ENCODE assay signal across 10 mouse cellular contexts in the genomic region with DNA sequence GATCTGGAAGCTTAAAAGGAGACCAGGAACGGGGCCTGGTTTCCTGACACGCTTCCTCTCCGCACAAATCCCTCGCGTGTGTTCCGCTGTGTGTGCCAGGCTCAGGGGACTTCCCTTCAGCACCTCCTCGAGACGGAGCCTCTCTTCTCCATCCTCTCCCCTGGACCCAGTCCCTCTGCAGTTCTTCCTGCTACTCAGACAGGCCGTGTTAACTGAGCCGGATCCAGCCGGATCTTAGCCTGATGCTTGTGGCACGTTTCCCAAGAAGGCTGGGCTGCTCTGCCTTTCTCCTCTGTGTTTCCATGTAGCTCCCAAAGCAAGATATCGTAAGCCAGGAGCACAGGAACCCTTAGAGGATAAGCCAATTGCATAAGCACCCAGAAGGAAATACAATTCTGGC. TPM values are rescaled to one million over a fixed set of nuclear protein-coding genes. Genes with fewer than 3 reads are reported as not detected.
DNase-seq lines count a peak whose midpoint lies in the region; ATAC-seq lines count a peak whose summit lies in the region.
"Had no signal": no experiment of that assay in that cellular context is flagged by ENCODE, and none has a peak within 500 bp of the region (broad histone marks: within the 10 kb centered on the region; RNA-seq: fewer than 3 reads in every experiment).

No protein-coding gene starts in this region.

- 0 out of 2 replicates have a peak, but pooled peaks cover 2% of the 10 kb centered on the region for H3K27me3 ChIP-seq in kidney, embryonic 15.5 days
- H3K27me3 ChIP-seq in heart, embryonic 12.5 days (replicated peaks) = peaks cover 12% of the 10 kb centered on the region; the same call in 1 of the 2 replicates
- H3K27me3 ChIP-seq: neural tube, embryonic 12.5 days had no signal

- no peak for DNase-seq in kidney, postnatal 36 days
- DNase-seq in urinary bladder, postnatal 14 days (ENCODE audit: low spot score) = peak; percentile 26
- DNase-seq in urinary bladder, postnatal 10 days (ENCODE audit: low spot score) = no peak
- DNase-seq in cerebellum, postnatal 10 days = no peak
- DNase-seq: embryo, embryonic 11 days; kidney, adult 8-10 months had no signal

- no peaks in the 10 kb centered on the region for H3K9me3 ChIP-seq in kidney, embryonic 15.5 days (replicated peaks)
- H3K9me3 ChIP-seq in heart, embryonic 12.5 days (replicated peaks) = no peaks in the 10 kb centered on the region
- H3K9me3 ChIP-seq: neural tube, embryonic 12.5 days had no signal

- no peaks in the 10 kb centered on the region for H3K36me3 ChIP-seq in kidney, embryonic 15.5 days
- H3K36me3 ChIP-seq in heart, embryonic 12.5 days = no peaks in the 10 kb centered on the region
- H3K36me3 ChIP-seq: neural tube, embryonic 12.5 days had no signal

- H3K27ac ChIP-seq in kidney, embryonic 15.5 days = 0 out of 2 replicates have a peak overlapping the region, but pooled peaks have one; percentile 3
- no peak overlapping the region for H3K27ac ChIP-seq in heart, embryonic 12.5 days (ENCODE audit: poor library complexity, severe bottlenecking)
- H3K27ac ChIP-seq: neural tube, embryonic 12.5 days had no signal

- H3K4me2 ChIP-seq in kidney, embryonic 15.5 days = no peak overlapping the region
- H3K4me2 ChIP-seq in heart, embryonic 12.5 days = no peak overlapping the region
- H3K4me2 ChIP-seq: neural tube, embryonic 12.5 days had no signal

- ATAC-seq in kidney, embryonic 15.5 days (replicated peaks; ENCODE audit: low FRiP score) = no peak
- ATAC-seq in heart, embryonic 12.5 days (ENCODE audit: insufficient number of reproducible peaks, low FRiP score) = peak; percentile 59
- ATAC-seq in CD4-positive, CD25-positive, alpha-beta regulatory T cell, adult 4 months = no peak

- no peak overlapping the region for H3K4me3 ChIP-seq in kidney, embryonic 15.5 days (replicated peaks)
- no peak overlapping the region for H3K4me3 ChIP-seq in heart, embryonic 12.5 days
- H3K4me3 ChIP-seq: neural tube, embryonic 12.5 days had no signal

- WGBS in kidney, embryonic 15.5 days = 68% methylated on average over 13 of the region's 13 CpGs
- 56% methylated on average over 13 of the region's 13 CpGs for WGBS in heart, embryonic 12.5 days

- H3K4me1 ChIP-seq in kidney, embryonic 15.5 days = no peaks in the 10 kb centered on the region
- H3K4me1 ChIP-seq in heart, embryonic 12.5 days (replicated peaks) = no peaks in the 10 kb centered on the region
- H3K4me1 ChIP-seq: neural tube, embryonic 12.5 days had no signal

- no peak overlapping the region for H3K9ac ChIP-seq in kidney, embryonic 15.5 days
- no peak overlapping the region for H3K9ac ChIP-seq in heart, embryonic 12.5 days
- H3K9ac ChIP-seq: neural tube, embryonic 12.5 days had no signal

RNA-seq across cellular contexts. Expression of gene Bcl11b, which starts 46.2 kb away (rescaled TPM):
- 3.1 and 3.8 TPM in 2 replicates for polyA plus RNA-seq in kidney, embryonic 15.5 days (2015; fragmentation: Nextera tagmentation; extraction: Ambion mirVana)
- 4.9 and 5.0 TPM in 2 replicates for polyA plus RNA-seq in heart, embryonic 12.5 days (2016; fragmentation: Nextera tagmentation; extraction: Ambion mirVana)
- 10 to 100 TPM; 40.0 to 41.6 TPM for polyA plus RNA-seq in CD4-positive, CD25-positive, alpha-beta regulatory T cell, adult 4 months (2017; shearing (Covaris generic))
